Comparison of ENCODE assay signal across 8 mouse cellular contexts in genomic region chr16:50185041-50185440, GRCm38 (mm10).
A peak's percentile ranks its signal among the peaks of the same experiment; 100 is the strongest.
DNase-seq lines count a peak whose midpoint lies in the region.

No protein-coding gene starts in this region.

- intact Hi-C loops in gastrocnemius, postnatal 14 days (cut with DNase I; ENCODE audit: low total_unique reads): no loop called here

- peak; percentile 14 for DNase-seq in layer of hippocampus, adult 9-11 months
- no peak for DNase-seq in layer of hippocampus, adult 9-10 months (ENCODE audit: low spot score)
- peak; percentile 75 for DNase-seq in adrenal gland, postnatal 14 days
- DNase-seq in gastrocnemius, postnatal 14 days: peak; percentile 27
- peak; percentile 79 for DNase-seq in kidney, adult 18-20 months
- DNase-seq in lung, postnatal 14 days: peak; percentile 45
- DNase-seq in spleen, postnatal 36 days (ENCODE audit: low spot score in 2 of 2): no peak
- DNase-seq in urinary bladder, adult 18-20 months (ENCODE audit: low spot score in 2 of 2): no peak

Comparison
In these comparisons a context has a peak if more than half of its experiments do, and no peak if none do; other contexts are left out.
1. DNase-seq: peak in layer of hippocampus, adult 9-11 months (single experiment), adrenal gland, postnatal 14 days (single experiment), gastrocnemius, postnatal 14 days (single experiment), kidney, adult 18-20 months (single experiment) and lung, postnatal 14 days (single experiment); none in layer of hippocampus, adult 9-10 months (single experiment), spleen, postnatal 36 days (0 of 2) and urinary bladder, adult 18-20 months (0 of 2).